Mouse (Mus musculus): ENCODE results near the gene Pdzph1.

- no peak for TF ChIP-seq CTCF (IDR thresholded peaks at IDR 0.05; ENCODE audit: low read depth, low read length)
- no peak for TF ChIP-seq GATA1 (IDR thresholded peaks at IDR 0.05; ENCODE audit: borderline replicate concordance, low read length)
- no peak for TF ChIP-seq POLR2AphosphoS5 (IDR thresholded peaks at IDR 0.05; ENCODE audit: insufficient replicate concordance, low read depth, low read length)
- TF ChIP-seq GATA2 (IDR thresholded peaks at IDR 0.05; ENCODE audit: borderline replicate concordance, low read depth, low read length), result no peak
Observed at GRCm38 (mm10) chr17:59011546-59012307, 20.6 kb upstream of the Pdzph1 start.

Measured in G1E (cell line).